Mouse (Mus musculus): Measurements from ENCODE around the gene Gas2l1.

The Gas2l1 gene

DNA sequence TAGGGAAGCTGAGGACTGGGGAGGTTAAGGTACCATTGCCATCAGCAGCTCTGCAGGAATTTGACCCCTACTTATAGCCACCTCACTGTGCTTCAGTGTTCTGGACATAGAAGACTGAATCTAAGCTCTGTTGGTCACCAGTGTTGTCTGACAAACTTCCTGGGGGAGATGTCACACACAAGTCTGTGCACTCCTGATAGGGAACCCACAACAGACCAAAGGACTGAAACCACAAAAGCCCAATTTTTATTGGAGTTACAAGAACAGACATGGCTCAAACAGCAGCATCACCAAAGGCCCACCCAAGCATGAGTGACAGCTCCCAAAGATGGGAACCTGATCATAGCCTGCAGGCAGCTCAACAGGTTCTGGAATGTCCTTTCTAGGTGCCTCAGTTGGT, 1.9 kb upstream of the Gas2l1 start:
- ATAC-seq (ENCODE audit: insufficient number of reproducible peaks, low FRiP score, low TSS enrichment): no peak

DNA sequence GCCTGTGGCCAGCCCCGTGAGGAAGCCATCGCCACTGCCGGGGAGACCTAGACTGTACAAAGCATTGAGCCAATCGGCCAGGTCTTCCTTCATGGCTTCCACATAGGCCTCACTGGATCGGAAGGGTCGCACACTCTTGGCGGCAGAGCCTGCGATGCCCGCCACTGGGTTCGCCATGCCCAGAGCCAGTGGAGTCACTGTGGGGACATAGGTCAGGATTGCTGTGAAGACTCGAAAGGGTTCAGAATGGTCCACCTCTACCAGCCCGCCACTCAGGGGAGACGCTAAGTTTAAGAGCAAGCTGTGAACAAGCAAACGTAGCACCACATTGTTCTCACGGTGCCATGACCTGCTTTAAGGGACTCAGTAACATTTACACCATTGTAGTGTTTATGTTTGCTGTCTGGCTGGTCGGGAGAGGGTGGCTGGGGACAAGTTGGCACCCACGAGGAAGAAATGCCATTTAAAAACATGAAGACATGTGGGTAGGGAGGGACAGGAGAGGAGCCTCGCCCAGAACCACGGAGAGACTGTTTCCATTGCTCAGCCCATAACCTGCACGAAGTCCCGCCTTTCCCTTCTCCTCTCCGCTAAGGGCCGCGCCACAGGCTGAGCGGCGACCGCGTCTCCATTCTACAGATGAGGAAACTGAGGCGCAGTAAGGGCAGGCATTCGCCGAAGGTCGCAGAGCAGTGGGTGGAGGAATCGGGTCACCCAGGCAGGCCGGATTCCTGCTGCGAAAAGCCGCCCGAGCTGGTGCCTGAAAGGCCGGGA, 658 bp downstream of the Gas2l1 start:
- ATAC-seq (ENCODE audit: insufficient number of reproducible peaks, low FRiP score, low TSS enrichment): peak; percentile 7; the same call in 1 of the 2 replicates

DNA sequence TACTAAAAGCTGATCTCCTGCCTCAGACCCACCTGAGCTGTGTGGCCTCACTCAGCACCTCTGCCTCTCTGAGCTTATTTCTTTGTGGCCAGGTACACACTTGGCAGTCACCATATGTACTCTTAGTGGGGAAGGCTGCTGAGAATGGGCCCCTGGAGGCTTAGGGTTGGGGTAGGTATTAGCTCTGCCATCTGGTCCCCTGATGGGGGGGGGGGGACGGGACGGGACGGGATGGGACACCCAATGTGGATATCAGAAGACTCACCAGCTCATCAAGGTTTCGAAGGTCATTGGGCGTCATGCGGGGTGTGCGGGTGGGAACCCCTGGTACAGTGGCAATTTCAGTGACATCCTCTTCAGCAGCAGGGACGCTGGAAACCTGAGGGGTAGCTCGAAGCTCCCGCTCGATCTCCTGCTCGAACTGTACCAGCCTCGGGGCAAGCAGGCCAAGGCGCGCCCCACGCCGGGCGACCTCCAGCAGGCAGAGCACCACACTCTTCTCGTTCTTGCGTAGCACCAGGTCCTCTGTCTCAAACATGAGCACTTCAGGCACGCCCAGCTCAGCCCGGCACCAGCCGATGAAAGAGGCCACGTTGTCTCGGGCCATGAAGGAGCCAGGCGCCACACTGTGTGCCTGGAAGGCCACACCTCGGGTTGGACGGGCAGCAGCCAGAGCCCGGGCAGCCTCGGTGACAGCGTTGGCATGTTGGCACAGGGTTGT, 1.4 kb downstream of the Gas2l1 start:
- no peak for ATAC-seq (ENCODE audit: insufficient number of reproducible peaks, low FRiP score, low TSS enrichment)

DNA sequence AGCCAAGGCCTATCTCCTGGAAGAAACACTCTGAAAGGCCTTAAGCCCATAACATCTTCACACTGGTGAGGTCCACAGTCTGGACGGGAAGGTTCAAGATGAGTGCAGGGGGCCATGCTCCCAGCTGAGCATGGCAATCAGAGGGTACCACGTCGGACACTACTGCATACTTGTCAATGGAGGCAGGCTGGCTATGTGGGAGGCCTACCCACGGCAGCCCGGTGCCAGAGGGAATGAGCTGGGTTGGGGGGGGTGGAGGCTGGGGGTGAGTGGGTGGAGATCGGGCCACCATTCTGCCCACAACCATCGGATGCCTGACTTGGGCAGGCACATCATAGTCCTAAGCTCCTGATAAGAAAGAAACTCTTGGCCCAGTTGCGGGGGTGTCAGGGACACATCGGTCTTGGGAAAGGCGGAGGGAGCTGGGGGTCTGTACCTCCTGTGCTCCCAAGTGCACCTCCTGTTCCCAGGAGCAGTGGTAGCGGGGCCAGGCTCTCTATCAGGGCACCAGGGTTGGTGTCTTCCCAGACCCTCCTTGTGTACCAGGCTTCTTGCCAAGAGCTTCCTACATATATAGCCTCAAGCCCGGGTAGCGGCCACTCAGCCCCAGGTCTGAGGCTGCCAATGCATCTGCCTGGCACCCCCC, 2.1 kb downstream of the Gas2l1 start:
- ATAC-seq (ENCODE audit: insufficient number of reproducible peaks, low FRiP score, low TSS enrichment): no peak

- ATAC-seq (ENCODE audit: insufficient number of reproducible peaks, low FRiP score, low TSS enrichment): no peak
Observed at GRCm38 (mm10) chr11:5062326-5062725, 2.8 kb downstream of the Gas2l1 start.

- no peak for ATAC-seq (ENCODE audit: insufficient number of reproducible peaks, low FRiP score, low TSS enrichment)
Observed at GRCm38 (mm10) chr11:5061413-5062139, 3.6 kb downstream of the Gas2l1 start.

- ATAC-seq (ENCODE audit: insufficient number of reproducible peaks, low FRiP score, low TSS enrichment): no peak
Observed at GRCm38 (mm10) chr11:5060756-5061412, 4.2 kb downstream of the Gas2l1 start.

DNA sequence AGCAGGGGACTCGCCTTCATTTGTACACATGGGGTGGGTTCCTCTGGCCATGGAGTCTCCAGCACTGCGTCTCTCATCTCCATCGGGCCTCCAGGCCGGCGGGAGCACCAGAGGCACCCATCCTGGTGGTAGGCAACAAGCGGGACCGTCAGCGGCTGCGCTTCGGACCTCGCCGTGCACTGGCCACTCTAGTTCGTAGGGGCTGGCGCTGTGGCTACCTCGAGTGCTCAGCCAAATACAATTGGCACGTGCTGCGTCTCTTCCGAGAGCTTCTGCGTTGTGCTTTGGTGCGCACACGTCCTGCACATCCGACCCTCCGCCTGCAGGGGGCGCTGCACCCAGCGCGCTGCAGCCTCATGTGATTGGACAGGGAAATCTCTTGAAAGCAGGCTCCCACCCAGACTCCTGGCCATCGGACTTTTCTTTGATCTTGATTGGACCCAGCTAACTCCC, 5.4 kb downstream of the Gas2l1 start:
- no peak for ATAC-seq (ENCODE audit: insufficient number of reproducible peaks, low FRiP score, low TSS enrichment)

DNA sequence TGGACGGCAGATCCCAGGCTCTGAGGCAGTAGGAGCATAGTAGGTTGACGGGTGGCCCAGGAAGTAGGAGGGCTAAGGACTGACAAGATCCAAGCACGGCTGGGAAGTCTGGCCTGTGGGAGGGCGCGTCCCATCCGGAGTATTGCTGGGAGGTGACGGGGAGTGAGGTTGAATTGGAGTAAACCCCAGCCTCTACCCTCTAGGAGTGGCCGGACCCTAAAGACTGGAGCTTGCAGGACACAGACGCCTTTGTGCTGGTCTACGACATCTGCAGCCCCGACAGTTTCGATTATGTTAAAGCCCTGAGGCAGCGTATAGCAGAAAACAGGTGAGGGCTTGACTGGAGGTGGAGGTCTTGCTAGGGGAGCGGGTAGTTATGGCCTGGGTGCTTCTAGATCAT, 5.9 kb downstream of the Gas2l1 start:
- no peak for ATAC-seq (ENCODE audit: insufficient number of reproducible peaks, low FRiP score, low TSS enrichment)

DNA sequence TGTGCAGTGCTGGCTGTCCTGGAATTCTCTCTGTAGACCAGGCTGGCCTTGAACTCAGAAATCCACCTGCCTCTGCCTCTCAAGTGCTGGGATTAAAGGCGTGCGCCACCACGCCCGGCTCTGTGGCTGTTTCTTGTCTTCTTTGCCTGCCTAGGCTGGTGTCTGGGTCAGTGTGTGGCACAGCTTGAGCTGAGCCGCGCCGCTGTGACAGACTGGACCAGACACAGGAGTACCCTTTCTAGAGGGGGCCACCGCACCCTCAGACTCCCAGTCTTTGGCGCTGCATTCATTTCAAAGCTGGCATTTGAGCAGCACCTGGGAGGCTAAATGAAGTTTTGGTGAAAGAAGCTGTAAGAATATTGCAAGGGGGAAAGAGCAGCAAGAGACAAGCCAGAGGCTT, 6.3 kb downstream of the Gas2l1 start:
- no peak for ATAC-seq (ENCODE audit: insufficient number of reproducible peaks, low FRiP score, low TSS enrichment)

DNA sequence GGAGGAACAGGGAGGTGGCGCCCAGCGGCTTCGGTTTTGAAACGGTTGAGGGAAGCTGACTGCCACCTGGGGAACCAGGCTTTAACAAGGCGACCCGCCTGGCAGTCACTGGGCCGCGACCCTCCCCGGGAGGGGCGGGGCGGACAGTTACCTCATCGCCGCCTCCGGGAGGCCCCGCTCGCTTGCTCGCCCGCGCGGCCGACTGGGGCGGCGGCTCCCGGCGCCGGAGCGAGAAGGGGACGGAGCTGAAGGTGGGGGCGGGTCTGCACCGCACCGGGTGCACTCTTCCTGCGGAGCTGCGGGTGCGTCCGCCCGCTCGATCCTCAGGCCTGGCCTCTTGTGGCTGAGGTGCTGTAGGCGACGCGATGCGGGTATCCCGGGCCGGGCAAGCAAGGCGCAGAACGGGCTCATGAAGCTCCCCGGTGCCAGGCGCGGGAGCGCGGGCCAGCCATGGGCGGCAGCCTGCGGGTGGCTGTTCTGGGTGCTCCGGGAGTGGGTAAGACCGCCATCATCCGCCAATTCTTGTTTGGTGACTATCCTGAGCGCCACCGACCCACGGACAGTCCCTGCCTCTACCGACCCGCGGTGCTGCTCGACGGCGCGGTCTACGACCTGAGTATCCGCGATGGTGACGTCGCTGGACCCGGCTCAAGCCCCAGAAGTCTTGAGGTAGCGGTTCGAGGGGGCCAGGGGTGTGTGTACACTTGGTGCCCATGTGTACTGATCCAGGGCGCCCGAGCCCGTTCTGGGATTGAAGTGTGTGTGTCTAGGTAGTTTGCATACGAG, 7.1 kb downstream of the Gas2l1 start, which contains the start of gene Rasl10a:
Rasl10a (plus strand) TSS at position 273 of the 786 bp plus-strand sequence.
- no peak for ATAC-seq (ENCODE audit: insufficient number of reproducible peaks, low FRiP score, low TSS enrichment)

GRCm38 (mm10) chr11:5057541-5057855, 7.6 kb downstream of the Gas2l1 start:
- ATAC-seq (ENCODE audit: insufficient number of reproducible peaks, low FRiP score, low TSS enrichment): no peak

DNA sequence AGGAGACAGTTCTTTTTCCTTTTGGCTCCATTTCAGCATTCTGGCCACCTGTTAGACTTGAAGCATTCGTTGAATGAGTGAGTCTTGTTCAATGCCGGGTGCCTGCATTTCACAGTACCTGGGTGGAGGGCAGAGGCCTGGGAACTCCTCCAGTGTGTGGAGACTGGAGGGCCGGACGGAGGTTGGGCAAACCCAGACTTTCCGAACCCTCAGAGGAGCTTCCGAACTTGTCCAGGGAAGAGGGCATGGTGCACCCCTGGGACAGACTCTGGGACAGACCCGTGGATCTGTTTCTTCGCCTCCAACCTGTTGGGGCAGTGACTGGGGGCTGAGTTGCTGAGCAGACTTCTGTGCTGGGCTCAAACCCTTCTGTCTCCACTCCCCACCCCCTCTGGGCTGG, 8.1 kb downstream of the Gas2l1 start:
- no peak for ATAC-seq (ENCODE audit: insufficient number of reproducible peaks, low FRiP score, low TSS enrichment)

DNA sequence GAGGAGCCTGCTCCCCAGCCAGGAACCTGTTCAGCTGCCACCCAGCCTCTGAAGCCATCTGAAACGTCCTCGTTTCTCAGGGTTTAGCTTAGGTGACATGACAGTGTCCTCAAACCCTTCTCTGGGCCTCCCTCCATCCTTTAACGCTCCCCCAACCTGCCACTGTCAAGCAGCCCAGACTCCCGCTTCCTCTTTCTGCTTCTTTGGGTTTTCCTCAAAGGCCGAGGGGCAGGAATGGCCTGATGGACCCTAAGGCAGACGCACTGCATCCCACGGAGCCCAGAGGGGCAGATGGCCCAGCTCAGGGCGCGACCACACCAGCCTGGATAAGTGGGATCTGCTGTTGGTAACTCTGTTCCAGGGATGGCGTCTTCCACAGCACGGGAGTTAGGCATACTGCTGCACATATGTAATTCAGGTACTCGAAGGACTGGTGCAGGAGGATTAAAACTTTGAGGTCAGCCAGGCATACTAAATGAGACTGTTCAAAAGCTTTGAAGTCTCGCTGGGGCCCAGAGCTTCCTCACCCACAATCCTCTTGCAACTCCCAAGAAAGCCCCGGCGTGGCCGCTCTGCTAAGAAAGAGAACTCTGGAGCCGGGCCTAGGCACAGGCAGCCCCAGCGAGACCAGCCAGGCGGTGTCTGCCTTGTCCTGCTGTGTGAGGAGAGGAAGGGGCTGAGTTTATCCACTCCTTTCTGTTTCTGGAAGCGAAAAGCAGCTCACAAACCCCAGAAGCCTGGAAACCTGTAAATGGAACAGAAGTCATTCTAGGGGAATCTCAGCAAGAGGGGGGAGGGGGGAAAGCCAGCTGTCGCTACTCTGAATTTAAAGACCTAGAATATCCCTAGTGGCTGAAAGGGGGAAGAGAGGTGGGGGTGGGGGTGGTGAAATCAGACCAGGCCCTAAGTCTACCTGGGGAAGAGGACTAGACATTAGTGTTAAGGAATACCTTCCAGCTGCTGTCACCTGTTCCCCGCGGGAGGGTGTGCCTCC, 8.9 kb downstream of the Gas2l1 start:
- ATAC-seq (ENCODE audit: insufficient number of reproducible peaks, low FRiP score, low TSS enrichment): no peak

- no peak for ATAC-seq (ENCODE audit: insufficient number of reproducible peaks, low FRiP score, low TSS enrichment)
Observed at GRCm38 (mm10) chr11:5054874-5055273, 10.3 kb downstream of the Gas2l1 start.

DNA sequence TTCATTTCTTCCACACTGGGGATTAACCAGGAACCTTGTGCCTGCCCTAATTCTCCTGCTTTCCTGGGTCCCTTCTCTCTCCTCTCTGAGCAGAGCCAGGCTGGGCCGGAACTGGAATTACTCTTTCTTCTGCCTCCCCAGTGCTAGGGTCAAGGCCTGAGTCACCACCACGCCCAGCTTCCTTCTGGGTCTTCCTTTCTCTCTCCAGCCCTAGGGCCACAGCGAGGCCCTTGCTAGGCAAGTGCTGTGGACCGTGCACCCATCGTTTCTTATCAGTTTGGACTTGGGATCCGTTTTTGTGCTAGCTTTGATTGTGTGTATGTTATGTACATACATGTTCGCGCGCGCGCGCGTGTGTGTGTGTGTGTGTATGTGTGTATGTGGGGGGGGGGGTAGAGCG, 11.0 kb downstream of the Gas2l1 start:
- no peak for ATAC-seq (ENCODE audit: insufficient number of reproducible peaks, low FRiP score, low TSS enrichment)

GRCm38 (mm10) chr11:5052200-5052854, 12.8 kb downstream of the Gas2l1 start:
- ATAC-seq (ENCODE audit: insufficient number of reproducible peaks, low FRiP score, low TSS enrichment): no peak

DNA sequence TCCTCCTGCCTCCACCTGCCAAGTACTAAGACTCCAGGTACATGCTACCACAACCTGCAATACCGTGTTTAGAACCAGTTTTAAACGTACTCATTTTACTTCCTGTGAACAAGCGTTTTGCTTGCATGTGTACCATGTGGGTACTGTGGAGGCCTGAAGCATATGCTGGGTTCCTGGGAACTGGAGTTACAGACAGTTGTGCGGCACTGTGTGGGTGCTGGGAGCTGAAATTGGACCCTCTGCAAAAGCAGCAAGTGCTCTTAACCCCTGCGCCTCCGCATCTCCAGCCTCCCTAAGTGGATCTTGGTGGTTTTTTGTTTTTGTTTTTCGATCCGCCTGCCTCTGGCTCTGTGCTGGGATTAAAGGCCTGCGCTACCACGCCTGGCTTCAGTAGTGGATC, 13.5 kb downstream of the Gas2l1 start:
- ATAC-seq (ENCODE audit: insufficient number of reproducible peaks, low FRiP score, low TSS enrichment): no peak
